Mouse (Mus musculus) kidney, adult 9 months (tissue): Measurements from ENCODE around the gene Gpr39.
A peak's percentile ranks its signal among the peaks of the same experiment; 100 is the strongest.

ENCODE experiments used
- DNase-seq: peaks from one replicate; pipeline ENCODE4 v3.0.0; 2022

The Gpr39 gene

GRCm38 (mm10) chr1:125701101-125701590, 24.4 kb downstream of the Gpr39 start:
- no peak for DNase-seq

GRCm38 (mm10) chr1:125701773-125702172, 25.0 kb downstream of the Gpr39 start:
- peak; percentile 18 for DNase-seq

- DNase-seq: peak; percentile 14
Observed at GRCm38 (mm10) chr1:125702326-125702725, 25.5 kb downstream of the Gpr39 start.

- no peak for DNase-seq
Observed at GRCm38 (mm10) chr1:125705412-125705811, 28.6 kb downstream of the Gpr39 start.

GRCm38 (mm10) chr1:125715286-125715685, 38.5 kb downstream of the Gpr39 start:
- DNase-seq: no peak

GRCm38 (mm10) chr1:125716241-125716640, 39.4 kb downstream of the Gpr39 start:
- no peak for DNase-seq

- peak; percentile 17 for DNase-seq
Observed at GRCm38 (mm10) chr1:125717906-125718305, 41.1 kb downstream of the Gpr39 start.

- DNase-seq: no peak
Observed at GRCm38 (mm10) chr1:125719127-125719526, 42.3 kb downstream of the Gpr39 start.

GRCm38 (mm10) chr1:125721104-125721758, 44.4 kb downstream of the Gpr39 start:
- no peak for DNase-seq

- no peak for DNase-seq
Observed at GRCm38 (mm10) chr1:125724304-125724703, 47.5 kb downstream of the Gpr39 start.

GRCm38 (mm10) chr1:125729025-125729565, 52.3 kb downstream of the Gpr39 start:
- DNase-seq: no peak

- no peak for DNase-seq
Observed at GRCm38 (mm10) chr1:125729731-125730536, 53.1 kb downstream of the Gpr39 start.

GRCm38 (mm10) chr1:125730537-125730880, 53.7 kb downstream of the Gpr39 start:
- DNase-seq: no peak

- DNase-seq: no peak
Observed at GRCm38 (mm10) chr1:125731854-125732253, 55.1 kb downstream of the Gpr39 start.

- DNase-seq: no peak
Observed at GRCm38 (mm10) chr1:125744766-125745165, 68.0 kb downstream of the Gpr39 start.

GRCm38 (mm10) chr1:125755335-125755996, 78.7 kb downstream of the Gpr39 start:
- DNase-seq: peak; percentile 36

- DNase-seq: no peak
Observed at GRCm38 (mm10) chr1:125759972-125760695, 83.3 kb downstream of the Gpr39 start.

- no peak for DNase-seq
Observed at GRCm38 (mm10) chr1:125760696-125761025, 83.9 kb downstream of the Gpr39 start.

- no peak for DNase-seq
Observed at GRCm38 (mm10) chr1:125762076-125762475, 85.3 kb downstream of the Gpr39 start.

GRCm38 (mm10) chr1:125789804-125790203, 113.0 kb downstream of the Gpr39 start:
- peak; percentile 68 for DNase-seq

GRCm38 (mm10) chr1:125800506-125800905, 123.7 kb downstream of the Gpr39 start:
- DNase-seq: peak; percentile 2

- peak; percentile 3 for DNase-seq
Observed at GRCm38 (mm10) chr1:125808426-125808825, 131.6 kb downstream of the Gpr39 start.
